Mouse (Mus musculus) adrenal gland (tissue): ENCODE measurements around the gene Anapc15-ps.

Source experiments
- intact Hi-C: fragments of 180-260 bp; cut with DNase I; formaldehyde crosslinking; loops from one replicate; pipeline ENCODE4 v1.15.1; 2025

The Anapc15-ps gene

DNA sequence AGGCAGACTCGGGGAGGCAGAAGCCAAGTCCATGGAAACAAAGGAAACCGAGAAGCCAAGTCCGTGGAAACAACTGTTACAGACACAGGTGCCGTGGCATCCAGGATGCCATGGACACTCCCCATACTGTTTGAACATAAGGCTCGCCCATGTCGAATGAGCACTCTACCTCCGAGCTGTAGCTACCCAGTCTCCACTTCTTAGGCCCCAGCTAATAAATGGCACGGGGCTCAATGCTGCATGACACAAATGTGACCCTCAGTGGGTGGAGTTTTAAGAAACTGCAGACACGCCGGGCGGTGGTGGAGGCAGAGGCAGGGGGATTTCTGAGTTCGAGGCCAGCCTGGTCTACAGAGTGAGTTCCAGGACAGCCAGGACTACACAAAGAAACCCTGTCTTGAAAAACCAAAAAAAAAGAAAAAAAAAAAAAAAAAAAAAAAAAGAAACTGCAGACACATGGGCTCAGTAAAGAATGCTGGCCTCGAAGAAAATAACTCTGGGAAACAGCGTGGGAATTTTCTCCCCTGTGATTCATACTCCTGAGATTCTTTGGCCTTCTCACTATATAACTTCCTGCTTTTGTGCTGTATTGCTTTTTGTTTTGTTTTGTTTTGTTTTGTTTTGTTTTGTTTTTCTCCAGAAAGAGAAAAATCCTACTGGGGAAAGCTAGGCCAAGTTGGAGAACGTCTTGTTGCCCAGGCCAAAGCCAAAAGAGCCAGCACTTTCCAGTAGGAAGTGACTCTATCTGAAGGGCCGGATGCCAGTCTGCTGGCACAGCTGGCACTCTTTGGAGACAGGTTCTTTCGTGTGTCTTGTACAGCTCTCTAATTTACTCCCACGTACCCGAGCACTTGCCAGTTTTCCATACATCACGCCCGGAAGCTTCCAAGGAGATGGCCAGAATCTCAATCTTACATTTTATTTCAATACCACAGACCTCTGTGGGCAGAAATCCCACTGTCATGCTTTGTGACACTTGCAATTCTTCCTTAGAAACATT is 2.2 kb downstream of the Anapc15-ps start:
- intact Hi-C loops: no loop called here

DNA sequence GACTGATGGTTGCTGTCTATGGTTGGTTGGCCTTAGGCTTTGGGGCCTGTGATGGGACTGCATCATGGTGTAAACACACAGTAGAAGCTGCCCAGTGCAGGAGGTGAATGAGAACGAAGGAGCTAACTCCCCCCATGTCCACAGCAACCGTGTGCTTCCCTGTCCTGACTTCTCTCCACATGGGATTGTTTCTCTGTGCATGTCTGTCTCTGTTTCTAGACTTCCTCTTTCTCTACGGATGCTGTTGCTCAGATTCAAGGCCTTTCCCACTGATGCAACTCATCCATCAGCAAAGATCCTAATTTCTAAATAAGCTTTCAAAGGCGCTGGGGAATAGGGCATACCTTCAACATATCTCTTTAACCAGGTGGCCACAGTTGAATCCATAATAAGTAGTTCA is 3.4 kb downstream of the Anapc15-ps start:
- intact Hi-C loops: no loop called here

DNA sequence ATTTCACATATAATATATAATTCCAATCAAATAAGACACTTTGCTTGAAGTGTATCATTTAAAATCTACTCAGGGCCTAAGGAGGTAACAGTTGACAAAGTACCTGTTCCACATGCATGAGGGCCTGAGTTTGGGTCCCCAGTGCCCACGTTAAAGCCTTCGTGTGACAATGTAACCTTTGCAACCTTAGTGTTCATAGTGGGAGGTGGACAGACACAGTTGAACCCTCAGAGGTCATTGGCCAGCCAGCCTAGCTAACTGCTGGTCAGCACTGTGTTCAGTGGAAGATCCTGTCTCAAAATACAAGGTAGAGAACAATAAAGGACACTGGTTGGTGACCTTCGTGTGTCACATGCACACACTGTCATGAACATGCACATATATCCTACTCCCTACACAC is 4.2 kb downstream of the Anapc15-ps start:
- intact Hi-C loops: no loop called here

DNA sequence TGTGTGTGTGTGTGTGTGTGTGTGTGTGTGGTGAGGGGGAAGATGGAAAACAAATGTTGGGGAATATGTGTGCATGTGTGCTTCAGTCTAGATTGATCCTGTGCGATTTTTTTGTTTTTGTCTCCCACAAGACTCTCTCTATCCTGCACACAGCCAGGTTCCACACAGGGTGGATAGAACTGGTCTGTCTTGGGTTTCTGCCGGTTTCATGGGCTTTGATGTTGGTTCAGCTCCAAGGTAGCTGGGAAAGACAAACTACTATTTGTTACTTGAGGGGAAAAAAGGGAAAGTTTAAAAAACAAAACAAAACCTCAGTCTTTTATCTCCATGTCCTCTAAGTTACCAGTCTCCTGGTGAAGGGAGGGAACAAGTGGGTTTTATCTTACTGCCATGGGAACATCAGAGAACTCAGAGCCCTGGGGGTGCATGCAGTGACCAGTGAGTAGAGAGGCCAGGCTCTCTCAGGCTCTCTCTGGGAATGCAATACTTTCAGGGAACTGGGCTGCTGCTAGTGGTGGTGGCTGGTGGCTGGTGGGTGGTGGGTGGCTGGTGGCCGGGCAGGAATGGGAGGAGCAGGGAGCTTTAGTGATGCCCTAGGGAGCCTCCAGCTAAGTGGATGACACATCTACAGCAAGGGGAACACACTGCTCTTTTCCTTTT is 5.8 kb downstream of the Anapc15-ps start:
- intact Hi-C loops: no loop called here

DNA sequence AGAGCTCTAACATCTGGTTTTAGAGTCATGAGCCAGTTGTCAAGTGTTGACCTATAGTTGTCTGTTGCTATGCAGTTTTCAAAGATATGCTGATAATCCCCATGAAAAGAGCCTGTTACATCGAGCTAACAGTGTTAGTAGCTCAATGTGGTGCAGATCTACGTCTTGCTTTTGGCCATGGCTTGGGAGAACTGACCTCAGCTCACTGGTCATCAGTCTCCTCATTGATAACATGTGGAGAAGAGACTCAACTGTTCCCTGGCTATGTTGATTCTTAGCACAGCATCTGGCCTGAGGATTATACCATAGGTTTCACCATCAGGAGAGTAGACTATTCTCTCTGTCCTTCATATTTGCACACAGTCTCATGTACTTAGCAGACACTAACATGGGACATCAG is 6.5 kb downstream of the Anapc15-ps start:
- intact Hi-C loops: no loop called here

DNA sequence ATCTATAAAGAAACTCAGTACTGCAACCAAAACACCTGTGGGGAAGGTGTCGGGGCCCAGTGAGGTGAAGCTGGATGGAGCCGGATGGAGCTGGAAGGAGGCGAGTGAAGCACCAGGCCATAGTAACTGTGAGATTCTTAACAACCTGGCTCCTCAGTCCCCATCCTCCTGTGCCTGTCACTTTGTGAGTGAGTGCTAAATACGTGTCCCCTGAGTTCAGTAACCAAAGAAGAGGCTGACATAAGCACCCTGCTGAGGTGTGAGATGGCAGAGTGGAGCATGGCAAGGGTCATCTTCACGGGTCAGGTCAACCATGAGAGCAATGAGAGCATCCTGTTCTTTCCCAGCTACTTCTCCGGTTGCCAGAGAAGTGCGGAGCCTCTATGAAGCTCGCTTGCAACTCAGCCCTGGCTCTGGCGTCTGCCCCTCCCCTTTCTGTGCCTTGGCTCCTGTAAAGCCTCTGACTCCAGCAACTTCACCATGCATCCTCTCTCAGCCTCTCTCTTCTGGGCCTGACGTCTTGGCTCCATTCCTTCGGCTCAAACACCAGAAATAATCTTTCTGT is 7.7 kb downstream of the Anapc15-ps start:
- intact Hi-C loops: no loop called here

DNA sequence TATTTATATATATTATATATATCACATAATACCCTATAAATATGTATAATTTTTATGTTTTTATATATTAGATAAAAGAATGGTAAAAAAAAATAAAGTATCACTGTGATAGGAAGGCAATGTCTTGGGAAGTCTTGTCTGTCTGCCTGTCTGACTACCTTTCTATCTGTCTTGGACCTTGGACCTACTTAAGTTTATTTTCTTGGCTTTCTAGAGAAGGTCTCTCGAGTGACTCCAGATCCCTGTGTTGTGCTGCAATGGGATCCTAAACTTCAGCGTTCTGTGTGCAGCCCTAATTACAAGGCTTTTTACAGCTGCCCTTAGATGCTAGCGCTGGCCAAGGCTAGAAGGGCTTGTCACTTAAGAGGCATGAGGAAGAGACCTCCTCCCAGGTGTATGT is 8.6 kb downstream of the Anapc15-ps start:
- intact Hi-C loops: no loop called here

DNA sequence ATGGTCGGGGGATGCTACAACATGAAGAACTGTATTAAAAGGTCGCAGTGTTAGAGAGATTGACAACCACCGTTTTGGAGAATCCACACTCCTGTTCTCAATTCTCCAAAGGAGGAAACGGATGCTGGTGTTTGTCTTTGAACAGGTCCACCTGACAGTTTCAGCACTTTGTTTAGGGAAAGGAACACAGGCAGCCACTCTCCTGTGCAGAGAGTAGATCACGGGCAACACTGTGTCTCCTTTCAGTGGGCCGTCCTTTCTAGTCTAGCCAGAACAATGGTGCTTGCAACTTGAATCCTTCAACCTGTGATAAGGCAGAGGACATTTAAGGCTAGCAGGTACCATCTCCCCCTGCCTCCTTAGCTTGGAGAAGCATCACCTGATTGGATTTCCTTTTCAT is 12.9 kb downstream of the Anapc15-ps start:
- intact Hi-C loops: no loop called here

DNA sequence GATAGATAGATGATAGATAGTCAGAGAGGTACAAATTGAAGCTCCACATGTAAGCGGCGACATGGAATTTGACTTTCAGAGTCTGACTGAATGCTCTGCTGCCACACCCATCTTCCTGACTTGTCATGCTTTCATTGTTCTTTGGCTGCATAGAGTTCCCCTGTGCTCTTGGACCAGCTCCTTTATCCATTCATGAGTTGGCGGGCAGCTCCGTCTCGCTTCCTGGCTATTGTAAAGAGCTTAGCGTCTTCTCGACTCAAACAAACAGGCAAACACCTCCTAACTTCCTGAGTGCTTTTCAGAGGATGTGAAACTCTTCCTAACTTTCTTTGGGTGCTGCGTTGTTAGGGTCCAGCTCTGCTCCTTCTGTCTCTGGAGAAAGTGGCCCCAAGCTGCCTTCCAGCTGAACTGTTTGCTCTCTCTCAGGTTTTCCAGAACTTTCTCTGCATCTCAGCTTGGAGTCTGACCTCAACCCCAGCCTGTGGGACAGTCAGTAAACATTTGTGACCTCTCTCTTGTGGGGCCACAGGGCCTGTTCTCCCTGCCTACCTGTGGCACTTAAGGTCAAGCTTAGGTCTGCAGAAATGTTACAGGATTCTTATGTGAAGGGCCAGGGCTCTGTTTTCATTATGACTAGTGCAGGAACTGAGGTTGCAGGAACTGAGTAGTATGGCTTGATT is 13.6 kb downstream of the Anapc15-ps start:
- intact Hi-C loops: no loop called here

DNA sequence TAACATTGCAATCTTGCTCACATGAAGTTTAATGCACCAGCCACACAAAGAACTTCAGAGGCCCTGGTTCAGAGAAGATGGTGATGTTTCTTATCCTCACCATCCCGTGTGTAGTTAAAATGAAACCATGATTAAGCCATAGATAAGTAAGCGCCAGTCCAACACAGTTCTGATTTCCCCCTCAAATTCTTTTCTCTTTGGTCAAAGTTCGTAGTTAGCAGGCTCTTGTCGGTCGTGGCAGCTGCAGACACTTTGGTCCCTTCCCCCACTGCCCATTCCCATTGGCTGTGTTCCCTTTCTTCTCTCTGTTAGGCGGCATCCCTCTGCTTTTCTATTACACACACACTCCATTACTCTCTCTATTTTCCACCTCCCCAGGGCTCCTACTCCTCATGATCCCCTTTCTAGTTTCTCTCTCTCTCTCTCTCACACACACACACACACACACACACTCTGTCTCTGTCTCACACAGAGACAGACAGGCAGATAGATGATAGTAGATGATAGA is 14.4 kb downstream of the Anapc15-ps start:
- intact Hi-C loops: no loop called here

DNA sequence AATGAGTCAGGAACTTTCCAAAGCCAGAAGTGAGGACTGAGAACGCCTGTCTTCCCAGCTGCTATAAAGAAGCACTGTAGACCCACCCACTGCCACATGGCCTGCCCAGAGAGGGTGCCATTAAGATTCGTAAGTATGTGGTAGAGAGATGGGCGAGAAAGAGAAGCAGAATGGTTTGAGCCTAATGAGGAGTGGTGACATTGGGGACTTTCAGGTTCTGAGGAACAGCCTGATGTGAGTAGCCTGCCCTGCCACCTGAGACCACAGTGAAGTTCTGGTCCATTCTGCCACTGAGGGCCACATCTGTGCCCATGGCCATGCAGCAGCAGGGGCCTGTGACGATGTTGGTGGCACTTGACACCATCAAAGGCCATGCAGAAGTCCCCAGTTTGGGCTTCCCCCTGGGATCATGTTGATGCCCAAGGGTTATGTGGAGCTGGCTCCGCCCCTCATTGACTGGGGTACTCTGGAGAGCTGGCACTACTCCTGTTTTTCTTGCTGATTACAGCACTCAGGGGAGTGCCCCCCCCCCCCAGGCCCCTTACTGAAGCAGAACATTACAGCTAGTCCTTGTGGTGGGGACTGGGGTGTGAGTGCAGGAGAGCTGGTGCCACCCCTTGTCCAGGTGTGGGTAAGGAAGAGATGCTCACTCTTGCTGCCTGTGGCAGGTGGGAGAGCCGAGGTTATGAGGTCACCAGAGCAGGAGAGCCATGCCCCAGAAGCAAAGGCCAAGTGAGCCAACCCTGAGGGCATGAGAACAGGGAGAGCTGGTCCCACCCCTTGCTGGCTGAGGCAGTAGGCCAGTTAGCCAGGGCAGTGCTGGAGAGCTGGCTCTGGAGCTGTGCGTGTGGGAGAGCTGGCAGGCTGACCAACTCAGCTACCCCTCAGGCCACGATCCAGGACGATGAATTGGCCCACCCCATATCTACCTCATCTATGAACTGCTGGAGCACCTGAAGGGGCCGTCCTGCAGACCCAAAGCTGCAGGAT is 16.7 kb downstream of the Anapc15-ps start:
- intact Hi-C loops: no loop called here

DNA sequence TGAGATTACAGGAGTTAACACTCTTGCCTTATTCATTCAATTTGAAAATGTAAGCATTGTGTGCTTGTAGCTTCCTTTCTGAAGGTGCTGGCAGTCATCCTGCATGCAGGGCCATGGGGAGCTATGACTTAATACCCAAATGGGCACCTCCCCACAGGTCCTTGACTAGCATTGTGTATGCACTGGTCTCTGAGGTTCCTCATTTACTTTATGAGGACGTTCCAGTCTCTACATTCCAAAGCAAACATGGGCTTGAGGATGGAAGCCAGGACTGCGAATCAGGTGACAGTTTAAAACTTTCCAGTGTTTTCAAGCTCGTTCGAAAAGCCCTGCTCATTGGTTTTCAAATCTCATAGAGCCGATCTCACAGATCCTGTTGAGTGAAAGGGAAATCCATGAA is 21.1 kb downstream of the Anapc15-ps start:
- intact Hi-C loops: no loop called here

DNA sequence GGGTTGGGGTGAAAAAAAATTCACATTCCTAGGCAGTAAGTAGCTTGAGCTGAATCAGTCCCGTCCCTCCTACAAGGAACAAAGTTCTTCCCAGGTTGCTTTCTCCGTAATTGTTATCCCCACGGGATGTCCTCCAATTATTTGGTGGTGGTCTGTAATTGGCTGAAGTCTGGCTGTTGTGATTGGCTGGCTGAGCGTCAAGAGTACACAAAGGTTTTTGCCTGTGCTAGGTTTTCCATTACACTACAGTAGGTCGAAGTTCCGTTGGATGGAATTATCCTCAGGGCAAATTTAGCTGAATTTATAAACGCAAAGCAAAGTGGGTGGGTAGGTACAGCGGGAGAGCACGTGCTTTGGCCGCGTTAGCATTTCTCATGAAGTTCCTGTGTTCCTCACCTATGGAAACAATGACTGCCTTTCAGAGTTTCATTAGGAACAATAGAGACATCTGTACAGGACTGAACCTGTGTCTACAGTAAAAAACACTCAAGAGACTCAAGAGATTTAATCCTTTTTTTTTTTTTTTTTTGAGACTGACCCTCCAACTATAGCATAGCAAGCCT is 24.8 kb downstream of the Anapc15-ps start:
- intact Hi-C loops: no loop called here

DNA sequence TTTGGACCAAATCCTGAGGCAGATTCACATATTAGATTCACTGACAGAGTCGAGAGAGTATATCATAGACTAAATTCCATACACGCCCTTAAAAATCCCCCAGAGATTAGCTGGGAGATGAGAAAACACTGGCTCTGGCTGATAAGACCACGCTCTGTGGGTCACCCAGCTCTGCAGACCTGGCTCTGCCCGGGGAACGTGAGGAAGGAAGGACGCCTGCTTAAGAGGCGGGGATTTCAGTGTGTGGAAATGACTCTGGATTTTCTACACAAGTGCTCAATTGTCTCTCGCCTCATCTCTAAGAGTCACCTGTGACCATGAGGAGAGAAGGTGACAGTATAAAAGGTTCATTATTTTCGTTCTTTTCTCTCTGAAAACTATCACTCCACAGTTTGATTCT is 26.1 kb downstream of the Anapc15-ps start:
- intact Hi-C loops: no loop called here

DNA sequence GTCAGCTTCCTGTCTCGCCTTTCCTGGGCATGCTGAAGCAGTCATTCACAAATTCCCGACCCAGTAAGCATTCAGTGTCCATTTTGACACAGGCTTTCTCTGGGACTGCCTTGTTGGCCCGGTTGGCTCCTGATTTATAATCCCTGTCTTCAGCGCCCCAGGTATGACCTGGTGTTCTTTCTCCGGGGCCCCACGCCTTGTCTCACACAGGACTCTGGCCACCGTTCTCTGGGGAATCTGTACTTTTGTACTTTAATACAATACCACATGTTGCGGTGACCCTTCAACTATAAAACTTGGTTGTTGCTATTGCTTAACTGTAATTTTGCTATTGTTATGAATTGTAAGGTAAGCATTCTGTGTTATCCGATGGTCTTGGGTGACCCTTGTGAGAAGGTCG is 26.7 kb downstream of the Anapc15-ps start:
- intact Hi-C loops: no loop called here

DNA sequence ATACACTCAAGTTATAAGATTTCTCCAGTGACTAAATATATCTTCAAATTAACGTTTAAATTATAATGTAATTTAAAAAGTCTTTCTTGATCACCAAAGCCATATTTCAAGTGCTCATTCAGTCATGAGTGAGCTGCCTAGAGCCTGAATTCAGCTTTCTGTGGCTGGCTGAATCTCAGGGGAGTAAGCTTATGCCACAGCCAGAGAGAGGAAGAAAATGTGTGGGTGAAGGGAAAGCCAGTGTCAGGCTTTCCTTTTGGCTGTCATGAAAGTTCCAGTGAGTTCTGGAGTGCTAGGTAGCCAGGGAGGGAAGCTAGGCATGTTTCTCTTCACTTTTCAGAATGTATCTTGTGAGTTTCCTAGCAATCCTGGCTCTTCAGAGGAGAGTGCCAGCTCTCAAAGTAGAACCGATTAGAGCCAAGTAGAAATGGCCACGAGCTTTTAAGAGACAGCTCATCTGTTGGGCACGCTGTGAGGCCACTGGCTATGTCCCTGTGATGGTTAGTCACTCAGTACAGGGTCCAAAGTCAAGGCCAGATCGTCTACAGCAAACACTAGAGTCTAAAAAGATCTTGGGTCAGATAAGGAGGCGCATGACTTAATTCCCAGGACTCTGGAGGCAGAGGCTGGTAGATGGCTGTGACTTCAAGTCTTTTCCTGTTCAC is 29.4 kb downstream of the Anapc15-ps start:
- intact Hi-C loops: loop anchor here (5.0 kb wide), 1 partner anchor 82 kb away; the partner anchor contains the start of gene Nudt4

DNA sequence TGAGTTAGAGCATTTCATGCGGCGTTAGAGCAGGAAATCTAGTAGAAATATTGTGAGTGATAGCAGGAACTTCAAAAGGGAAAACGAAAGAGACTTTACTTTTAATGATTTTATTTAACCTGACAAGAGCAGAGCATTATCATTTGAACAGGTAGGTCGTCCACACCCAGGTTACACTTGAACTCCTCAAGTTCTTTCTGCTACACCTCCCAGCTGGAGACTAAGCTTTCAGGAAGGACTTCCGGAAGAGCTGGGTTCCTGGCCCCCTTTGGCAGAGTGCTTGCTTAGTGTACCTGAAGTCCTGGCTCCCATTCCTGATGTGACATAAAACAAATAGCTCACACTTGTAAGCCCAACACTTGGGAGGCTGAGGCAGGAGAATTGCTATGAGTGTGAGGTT is 30.2 kb downstream of the Anapc15-ps start:
- intact Hi-C loops: loop anchor here (5.0 kb wide), 1 partner anchor 81 kb away; the partner anchor contains the start of gene Nudt4

DNA sequence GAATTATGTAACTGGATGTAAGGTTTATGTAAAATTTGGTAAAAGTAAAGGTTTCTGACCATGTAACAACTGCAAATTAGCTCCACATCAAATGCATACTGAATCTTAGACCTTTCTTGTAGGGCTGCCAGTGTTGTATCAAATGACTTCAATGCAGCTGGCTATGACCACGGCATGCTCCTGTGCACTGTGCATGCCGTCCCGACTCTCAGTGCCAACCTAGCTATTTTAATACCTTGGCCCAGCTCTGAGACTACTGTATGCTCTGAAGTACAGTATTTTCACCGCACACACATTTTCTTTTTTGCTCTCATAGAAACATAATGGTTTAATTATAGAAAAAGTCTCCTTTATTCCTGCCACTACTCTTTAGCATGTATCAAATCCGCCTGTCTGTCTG is 31.9 kb downstream of the Anapc15-ps start:
- intact Hi-C loops: loop anchor here (5.0 kb wide), 1 partner anchor 79 kb away; the partner anchor contains the start of gene Nudt4

DNA sequence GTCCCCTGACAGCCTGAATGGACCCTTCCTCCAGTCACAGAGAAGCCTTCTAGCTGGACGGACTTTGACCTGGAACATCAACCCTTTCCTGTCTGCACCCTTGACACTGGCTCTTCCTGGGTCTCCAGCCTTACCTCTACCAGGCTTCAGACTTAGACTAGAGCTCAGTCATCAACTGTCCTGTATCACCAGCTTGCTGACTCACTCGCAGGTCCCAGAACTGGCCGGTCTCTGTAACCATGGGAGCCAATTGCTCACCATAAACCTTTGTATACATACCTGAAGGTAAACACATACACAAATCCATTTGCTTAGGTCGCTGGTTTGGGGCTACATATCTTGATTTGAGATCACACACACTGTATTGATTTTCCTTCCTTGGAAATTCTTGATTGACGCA is 33.8 kb downstream of the Anapc15-ps start:
- intact Hi-C loops: no loop called here
